Mouse (Mus musculus): ENCODE results near the gene Zranb3.

DNA sequence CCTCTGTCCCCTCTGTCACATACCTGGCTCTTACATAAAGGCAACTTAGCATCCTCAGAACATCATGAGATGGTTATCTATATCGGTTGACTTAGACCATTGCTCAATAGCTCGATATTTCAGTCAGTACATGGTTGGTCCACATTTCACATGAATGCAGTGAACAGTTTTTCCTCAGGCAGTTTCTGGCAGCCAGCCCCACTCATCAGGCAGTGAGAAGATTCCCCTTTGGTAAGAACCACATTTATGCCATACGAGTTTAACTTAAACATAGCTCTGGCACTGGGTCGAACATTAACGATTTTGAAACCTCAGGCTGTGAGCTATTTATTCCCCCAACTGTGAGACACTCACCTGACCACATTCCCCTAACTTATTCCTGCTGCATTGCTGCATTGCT, 154.1 kb downstream of the Zranb3 start:
- no peak for TF ChIP-seq CTCF (conservative IDR thresholded peaks at IDR 0.05; ENCODE audit: insufficient read depth, insufficient read length, low read depth, low read length)
- no peak for TF ChIP-seq POLR2A (IDR thresholded peaks at IDR 0.05; ENCODE audit: low read depth, low read length)
